Mouse (Mus musculus): ENCODE data around the gene Fxyd3.

Gene Fxyd3

DNA sequence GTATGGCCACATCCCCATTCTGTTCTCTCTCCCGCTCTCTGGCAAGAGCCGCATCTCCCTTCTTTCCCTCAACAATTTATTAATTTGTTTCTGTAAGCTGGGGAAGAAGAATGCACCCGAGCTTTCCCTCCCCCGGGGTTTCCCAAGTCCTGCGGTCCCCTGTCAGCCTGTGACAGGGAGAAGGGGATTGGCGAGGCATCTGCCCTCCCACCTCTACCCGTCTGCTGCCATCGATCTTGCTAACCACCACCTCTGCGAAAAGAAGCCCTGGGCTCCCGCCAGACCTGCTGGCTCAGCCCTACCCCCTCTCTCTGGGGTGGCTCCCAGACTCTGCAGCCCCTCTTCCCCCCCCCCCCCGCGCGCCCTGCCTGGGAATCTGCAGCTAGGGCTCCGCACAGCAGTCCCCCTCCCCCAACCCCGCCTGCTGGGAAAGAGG is 26.6 kb downstream of the Fxyd3 start:
- DNase-seq (ENCODE audit: low spot score in 2 of 2) = no peak

DNA sequence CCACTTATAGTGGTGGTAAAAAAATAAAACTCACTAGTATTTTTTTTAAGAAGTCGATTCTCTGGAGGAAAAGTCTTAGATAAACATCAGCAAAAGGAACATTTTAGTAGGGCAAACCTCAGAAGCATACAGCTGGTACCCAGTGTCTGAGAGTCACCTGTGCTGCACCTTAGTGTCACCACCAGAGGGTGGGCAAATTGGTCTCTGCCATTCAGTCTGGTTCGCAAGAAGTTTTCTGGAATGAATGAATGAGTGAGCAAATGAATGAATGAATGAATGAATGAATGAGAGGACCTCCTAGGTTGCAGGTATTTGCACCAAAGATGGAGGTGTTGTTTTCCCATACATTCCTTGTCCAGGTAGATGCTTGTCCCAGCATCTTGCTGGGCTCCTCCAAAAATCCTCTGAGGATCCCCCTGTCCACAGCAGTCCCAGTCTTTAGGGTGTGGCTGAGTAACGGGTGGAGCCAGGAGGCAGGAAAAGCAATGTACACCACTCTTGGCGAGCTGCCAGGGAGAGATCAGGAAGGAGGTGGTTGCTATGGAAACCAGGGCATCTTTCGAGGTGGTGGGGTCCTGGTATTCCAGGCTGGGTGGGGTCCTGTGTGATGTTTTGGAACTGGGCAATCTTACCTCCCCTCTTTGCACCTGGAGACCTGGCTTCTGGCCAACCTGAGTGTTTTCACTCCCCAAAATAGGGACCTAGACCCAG is 27.2 kb downstream of the Fxyd3 start:
- no peak for DNase-seq (ENCODE audit: low spot score in 2 of 2)

DNA sequence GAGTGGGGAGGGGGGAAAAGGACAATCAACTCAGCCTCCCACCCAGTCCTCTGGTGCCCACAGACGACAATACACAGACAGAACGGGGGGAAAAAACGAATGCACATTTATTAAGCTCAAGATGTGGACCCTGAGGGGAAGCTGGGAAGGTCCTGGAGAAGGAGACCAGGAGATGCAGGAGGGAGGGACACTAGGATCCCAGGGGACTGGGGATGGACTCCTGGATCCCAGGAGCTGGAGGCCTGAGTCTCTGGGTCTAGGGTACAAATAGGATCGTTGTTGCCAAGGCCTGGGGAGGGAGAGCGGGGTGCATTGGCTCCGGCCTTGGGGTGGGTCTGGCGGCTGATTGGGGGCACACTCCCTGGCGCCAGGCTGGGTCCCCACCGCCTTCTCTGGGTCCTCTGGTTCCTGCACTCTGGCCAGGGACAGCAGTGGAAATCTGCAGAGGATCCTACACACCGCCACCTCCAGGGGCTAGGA is 34.0 kb downstream of the Fxyd3 start, which contains the start of gene Fxyd5:
TSS of gene Fxyd5 (minus strand) at position 51 of the 480 bp plus-strand sequence.
- DNase-seq (ENCODE audit: low spot score in 2 of 2) = no peak

DNA sequence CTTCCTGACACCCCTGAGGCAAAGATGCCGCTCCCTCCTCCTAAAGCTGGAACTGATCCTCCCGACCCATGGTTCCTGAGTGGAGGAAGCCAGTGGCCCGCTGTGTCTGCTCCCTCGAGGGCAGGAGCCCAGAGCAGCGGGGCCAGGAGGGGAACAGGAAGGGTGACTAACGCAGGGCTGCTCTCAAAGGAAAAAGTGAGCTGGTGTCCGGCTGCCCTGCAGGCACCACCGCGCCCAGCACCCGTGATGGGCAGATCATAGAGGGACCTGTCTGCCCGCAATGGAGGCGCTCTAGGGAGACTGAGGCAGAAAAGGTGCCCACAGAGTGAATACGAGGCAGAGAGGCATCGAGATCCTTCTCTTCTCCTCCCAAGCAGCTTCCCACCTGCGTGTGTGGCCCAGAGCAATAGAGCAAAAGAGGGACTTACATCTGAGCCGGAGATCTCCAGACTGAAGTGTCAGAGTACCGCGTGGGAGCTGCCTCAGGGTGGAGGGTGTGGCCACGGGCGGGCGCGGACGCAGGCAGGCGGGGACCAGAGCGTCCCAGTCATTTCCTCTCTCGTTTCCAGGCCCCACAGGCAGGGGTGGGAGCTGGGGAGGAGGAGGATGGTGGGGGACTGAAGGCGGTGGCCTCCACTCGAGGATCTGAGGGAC is 34.7 kb downstream of the Fxyd3 start:
- DNase-seq (ENCODE audit: low spot score in 2 of 2) = peak; percentile 72 to 73

DNA sequence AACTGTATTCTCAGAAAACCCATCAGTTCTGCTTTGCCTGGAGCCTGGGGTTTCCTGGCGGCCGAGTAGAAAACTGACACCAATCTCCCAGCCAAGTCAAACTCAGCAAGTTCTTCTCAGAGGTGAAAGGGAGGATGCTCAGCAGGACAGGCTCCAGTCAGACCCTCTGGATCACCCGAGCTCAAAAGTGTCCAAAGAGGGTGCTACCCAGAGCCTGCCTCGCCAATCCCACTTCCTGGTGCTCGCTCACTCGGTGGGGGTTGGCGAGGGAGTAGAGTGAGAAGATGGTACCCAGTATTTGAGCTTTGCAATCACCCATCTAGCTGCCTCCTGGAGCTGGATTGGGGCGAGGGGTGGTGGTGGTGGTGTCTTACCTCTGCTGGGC is 35.5 kb downstream of the Fxyd3 start:
- DNase-seq (ENCODE audit: low spot score in 2 of 2) = no peak

DNA sequence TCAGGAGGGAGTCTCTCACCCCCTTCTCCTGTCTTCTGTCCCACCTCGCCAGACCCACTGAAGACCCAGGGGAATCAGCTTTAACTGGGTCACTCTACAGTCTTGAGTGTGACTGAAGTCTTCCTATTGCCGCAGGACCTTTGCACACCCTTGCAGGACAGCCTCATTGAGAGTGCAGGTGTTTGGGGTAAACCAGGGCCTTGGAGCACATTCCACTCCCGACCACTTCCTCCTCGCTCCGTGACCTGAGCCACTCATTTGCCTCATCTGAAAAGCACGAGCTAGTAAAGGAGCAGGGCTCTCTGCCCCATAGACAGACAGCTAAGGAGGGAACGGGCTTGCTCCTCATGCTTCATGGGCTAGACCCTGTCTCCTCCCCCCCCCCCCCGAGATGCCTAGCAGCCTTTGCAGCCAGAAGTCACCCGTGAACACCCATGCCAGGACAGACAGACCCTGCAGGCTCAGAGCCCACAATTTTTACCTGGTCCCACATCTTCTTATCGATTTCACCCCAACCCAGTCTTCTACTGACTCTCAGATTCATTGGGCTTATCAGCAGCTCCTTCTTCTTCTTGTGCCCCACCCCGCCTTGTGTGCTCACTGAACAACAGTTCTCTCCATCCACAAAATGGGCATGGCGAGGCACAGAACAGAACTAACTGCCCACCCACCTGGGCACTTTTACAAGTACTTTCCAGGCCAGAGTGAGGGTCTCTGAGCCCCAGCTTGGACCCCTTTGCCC is 36.1 kb downstream of the Fxyd3 start:
- DNase-seq (ENCODE audit: low spot score in 2 of 2) = no peak

DNA sequence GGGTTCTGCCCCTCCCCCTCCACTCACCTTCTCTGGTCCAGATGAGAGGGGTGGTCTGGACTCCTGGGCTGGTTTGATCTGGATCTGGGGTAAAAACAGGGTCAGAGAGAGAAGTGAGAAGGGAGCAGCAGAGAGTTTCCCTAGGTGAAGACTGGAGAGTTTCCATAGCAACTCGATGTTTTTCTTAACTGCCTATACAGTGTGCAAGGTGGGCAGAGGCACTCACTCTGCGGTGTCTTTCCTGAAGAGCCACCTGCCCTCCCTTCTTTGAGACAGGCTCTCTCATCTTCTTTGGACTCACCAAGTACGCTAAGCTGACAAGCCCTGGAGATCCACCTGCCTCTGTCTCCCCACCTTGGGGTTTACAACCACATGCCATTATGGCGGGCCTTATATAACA is 37.5 kb downstream of the Fxyd3 start:
- no peak for DNase-seq (ENCODE audit: low spot score in 2 of 2)

DNA sequence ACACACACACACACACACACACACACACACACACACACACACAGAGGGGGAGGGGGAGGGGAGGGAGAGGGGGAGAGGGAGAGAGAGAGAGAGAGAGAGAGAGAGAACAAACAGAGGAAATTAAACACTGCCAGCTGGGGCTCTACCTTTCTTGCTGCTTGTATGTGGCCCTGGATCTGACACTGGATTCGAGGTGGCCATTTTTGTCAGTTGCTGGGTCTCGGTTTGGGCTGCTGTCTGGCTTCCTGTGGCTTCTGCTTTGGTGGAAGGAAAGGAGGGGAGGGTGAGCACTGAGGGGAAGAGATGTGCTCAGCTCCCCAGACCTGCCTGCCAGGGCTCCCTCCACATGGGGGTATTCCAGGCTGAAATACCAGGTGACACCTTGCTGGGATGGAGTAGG is 38.8 kb downstream of the Fxyd3 start:
- no peak for DNase-seq (ENCODE audit: low spot score in 2 of 2)

DNA sequence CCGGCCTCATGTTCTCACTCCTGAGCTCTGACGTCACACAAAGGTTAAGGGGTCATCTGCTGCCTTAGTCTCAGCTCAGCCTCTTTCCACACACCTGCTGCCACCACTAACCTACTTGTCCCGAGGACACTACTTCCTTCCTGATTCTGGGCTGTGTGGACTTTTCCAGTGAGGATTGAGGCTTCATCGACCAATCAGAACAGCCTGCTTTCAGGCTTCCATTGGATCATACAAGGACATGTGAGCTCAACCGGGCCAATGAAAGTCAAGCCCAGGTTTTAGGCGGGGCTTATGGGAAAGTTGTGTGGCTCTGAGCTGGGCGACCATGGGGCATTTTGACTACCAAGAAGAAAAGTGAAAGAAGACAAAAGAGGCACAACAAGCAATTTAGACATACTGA is 39.6 kb downstream of the Fxyd3 start:
- peak in 1 of 2 experiments; percentile 38 for DNase-seq (ENCODE audit: low spot score in 2 of 2)

DNA sequence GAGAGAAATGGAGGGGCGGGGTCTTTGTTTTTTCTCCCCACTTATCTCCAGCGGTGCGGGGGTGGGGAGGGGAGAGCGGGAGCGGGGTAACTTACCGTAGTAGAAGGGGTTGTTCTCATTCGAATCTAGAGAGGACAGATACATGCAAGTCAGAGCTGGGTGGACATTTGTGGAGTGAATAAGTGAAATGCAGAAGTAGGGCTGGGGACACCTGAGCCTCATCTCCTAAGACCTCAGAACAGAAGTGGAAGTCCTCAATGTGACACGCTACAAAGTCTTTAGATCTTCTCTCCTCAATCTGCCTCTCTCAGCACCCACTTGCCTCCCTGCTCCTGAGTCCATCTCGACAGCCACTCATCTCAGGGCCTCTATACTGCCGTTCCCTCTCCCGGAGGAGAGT is 41.2 kb downstream of the Fxyd3 start:
- peak in 1 of 2 experiments; percentile 48 for DNase-seq (ENCODE audit: low spot score in 2 of 2)

DNA sequence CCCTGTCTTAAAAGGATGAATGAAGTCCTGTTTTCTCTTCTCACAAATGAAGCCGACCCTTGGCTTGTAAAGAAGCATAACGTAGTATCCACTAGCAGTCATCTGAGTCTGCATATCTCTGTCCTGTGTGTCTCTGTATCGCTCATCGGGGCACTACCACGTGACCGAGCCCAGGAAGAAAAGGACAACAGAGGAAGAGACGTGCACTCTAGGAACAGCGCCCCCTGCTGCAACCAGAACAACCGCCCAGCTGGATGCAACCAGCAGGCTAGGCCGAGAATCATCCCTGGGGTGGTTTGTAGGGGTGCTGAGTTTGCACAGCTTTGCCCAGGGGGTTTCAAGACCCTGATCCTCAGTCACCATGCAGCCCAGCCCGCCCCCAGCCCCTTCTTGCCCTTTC is 41.7 kb downstream of the Fxyd3 start:
- peak; percentile 46 to 57 for DNase-seq (ENCODE audit: low spot score in 2 of 2)

DNA sequence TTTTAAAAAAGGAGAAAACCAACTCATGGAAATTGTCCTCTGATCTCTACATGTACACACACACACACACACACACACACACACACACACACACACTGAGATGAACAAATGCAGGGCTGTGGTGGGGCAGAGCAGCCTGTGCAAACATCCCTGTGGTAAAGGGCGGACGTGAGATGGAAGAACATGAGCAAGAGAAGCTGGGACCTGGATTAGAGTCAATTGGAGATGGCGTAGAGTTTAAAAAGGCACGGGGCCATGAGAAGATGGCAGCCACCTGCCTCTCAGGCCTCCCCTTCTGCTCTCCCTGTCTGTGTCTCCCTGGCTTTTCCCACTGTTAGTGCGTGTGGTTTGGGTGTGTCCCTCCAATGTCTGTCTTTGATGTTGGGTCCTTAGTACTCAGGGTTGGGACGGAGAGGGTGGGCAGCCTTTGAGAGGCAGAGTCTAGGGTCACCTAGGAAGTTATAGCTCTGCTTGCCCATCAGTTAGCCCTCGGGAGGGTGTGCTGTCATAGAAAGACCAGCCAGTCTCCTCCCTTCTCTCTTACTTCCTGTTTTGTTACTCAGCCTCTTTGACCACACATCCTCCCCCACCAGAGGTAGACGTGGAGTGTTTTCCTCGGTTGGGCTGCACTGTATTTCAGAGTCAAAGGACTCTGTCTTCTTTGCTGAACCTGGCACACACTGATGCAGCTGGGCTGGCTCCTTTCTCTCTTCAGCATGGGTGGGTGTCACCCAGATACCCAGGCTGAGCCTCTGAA is 42.9 kb downstream of the Fxyd3 start:
- peak; percentile 83 to 87 for DNase-seq (ENCODE audit: low spot score in 2 of 2)

DNA sequence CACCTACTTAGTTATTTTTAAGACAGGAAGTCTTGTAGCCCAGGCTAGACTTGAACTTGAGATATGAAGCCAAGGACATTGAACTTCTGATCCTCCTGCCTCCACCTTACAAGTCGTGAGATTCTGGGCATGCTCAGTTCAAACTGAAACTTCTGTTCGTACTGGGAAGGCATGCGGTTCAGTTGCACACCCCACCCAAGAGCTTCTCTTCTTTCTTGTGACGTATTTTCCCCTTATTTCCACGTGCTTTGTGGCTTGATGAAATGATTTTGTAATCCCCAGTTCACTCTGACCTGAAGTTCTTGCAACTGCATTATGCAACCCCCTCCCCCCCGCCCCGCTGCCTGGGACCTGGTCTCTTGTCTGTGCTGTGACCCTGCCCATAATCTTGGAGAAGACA is 44.8 kb downstream of the Fxyd3 start:
- DNase-seq (ENCODE audit: low spot score in 2 of 2) = no peak

DNA sequence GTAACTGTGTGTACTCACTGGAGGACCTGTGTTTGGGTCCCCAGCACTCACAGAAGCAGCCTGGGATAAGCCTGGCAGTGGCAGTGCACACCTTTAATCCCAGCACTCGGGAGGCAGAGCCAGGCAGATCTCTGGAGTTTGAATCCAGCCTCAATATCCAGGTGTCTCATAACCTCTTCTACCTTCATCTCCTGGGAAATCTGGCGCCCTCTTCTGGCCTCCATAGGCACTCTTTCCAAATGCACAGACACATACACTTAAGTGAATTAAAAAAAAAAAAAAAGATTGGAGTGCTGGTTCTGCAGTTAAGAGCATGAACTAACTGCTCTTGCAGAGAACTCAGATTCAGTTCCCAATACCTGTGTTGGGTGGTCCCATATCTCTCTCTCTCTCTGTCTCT is 45.8 kb downstream of the Fxyd3 start:
- no peak for DNase-seq (ENCODE audit: low spot score in 2 of 2)

DNA sequence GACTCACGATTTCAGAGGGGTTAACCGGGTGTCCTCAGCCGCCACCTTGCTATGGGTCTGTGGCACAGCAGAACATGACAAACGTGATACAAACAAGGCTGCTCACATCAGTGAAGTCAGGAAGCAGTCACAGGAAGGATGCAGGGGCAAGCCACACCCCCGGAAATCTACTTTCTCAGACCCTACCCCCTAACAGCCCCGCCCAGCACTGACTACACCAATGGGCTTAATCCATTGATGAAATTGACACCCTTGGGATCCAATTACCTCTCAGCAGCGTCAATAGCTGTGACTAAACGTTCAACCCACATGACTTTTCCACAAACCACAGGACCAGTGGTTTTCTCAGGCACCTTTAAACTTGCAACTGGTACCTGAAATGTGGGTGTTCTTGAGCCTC is 47.9 kb downstream of the Fxyd3 start:
- DNase-seq (ENCODE audit: low spot score in 2 of 2) = no peak

Data from spleen, postnatal 36 days (tissue).